Mouse (Mus musculus): ENCODE results near the gene Chst11.

DNA sequence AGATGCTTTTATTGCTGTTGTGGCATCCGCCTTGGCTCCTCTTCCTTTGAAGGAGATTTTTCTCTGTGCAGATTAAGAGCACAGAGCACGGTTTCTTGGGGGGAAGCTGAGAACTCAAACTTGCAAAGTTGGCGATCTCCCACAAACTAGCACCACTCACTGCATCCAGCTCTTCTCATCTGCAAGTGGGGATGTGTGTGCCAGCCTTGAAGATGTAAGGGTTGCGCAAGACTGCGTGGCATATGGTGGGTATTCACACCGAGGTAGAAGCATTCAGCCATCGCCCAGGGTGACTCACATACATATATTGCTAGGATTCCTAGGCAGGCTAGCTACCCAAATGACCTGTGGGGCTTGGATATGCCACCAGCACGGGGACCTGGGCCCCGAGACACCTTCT is 52.9 kb downstream of the Chst11 start:
- no peak for TF ChIP-seq GATA1 (IDR thresholded peaks at IDR 0.05; ENCODE audit: borderline replicate concordance, low read length)
- no peak for TF ChIP-seq FLI1 (IDR thresholded peaks at IDR 0.05; ENCODE audit: low read length)

All from megakaryocyte, embryonic 14.5 days (primary cell).